Mouse (Mus musculus): ENCODE measurements around the gene Csnk1e. TPM values are rescaled to one million over a fixed set of nuclear protein-coding genes. Genes with fewer than 3 reads are reported as not detected.

The Csnk1e gene
- polyA plus RNA-seq, 2 experiments = 3.7 to 9.8 TPM

DNA sequence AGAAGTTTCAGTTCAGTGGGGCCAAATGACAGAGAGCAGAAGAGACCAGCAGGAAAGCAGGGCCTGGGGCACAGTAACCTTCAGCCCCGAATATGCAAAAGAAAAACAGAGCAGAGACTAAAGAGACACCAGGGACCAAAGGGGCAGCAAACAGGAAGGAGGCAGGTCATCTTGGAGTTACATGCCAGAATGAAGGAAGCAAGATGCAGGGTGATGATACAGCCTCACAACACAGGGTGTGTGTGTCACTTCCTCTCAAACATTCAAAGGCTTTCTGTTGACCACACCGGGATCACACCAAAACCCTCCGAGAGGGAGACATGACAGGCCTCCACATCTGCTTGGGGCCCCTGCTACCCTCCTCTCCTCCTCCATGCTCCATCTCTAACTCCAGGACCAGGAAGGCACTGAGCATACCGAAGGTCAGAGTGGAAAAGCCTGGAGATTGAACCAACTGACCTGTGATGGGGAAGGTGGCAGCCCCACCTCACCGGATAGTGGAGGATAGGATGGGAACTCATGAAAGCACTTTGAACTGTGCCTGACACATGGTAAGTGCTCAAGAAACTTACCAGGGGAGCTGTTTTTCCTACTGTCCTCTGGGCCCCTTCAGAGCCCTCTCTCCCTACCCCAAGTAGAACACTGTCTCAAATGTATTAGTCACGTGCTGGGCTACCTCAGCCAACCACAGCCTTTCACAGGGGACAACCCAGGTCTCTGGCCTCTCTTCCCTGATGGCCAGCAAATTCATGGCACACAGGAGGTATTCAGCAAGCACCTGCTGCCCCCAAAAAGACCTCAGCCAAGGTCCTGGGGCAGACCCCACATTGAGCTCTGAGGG lies 55.0 kb downstream of the Csnk1e start:
- peaks cover 4 to 19% of the 10 kb centered on the region in 2 experiments for H3K4me1 ChIP-seq (replicated peaks; ENCODE audit: control insufficient read depth in 2 of 2, insufficient read depth in 2 of 2, low read length in 1 of 2)
- no peak for ATAC-seq (ENCODE audit: insufficient read depth)
- no peak overlapping the region for H3K27ac ChIP-seq
- no peak overlapping the region for H3K9ac ChIP-seq (replicated peaks)
- H3K36me3 ChIP-seq (replicated peaks; ENCODE audit: control insufficient read depth, insufficient read depth, low read depth) = no peaks in the 10 kb centered on the region
- H3K27me3 ChIP-seq (ENCODE audit: control insufficient read depth, insufficient read depth, low read length) = no peaks in the 10 kb centered on the region
- 30% methylated on average over 6 of the region's 6 CpGs for whole genome bisulfite sequencing (ENCODE audit: insufficient replicate concordance)
- no peak overlapping the region for H3K4me2 ChIP-seq (ENCODE audit: low read depth)
- TF ChIP-seq EP300 (IDR thresholded peaks at IDR 0.05; ENCODE audit: low read depth) (no peak), CTCF (IDR thresholded peaks at IDR 0.05; ENCODE audit: low read depth) (no peak)
- no peak overlapping the region for H3K4me3 ChIP-seq (ENCODE audit: insufficient read depth in 1 of 2, low read depth in 2 of 2, low read length in 2 of 2)
- H3K9me3 ChIP-seq (ENCODE audit: control insufficient read depth, low read length) = no peaks in the 10 kb centered on the region
- DNase-seq (ENCODE audit: low read depth in 3 of 3, low spot score in 3 of 3) = no peak

DNA sequence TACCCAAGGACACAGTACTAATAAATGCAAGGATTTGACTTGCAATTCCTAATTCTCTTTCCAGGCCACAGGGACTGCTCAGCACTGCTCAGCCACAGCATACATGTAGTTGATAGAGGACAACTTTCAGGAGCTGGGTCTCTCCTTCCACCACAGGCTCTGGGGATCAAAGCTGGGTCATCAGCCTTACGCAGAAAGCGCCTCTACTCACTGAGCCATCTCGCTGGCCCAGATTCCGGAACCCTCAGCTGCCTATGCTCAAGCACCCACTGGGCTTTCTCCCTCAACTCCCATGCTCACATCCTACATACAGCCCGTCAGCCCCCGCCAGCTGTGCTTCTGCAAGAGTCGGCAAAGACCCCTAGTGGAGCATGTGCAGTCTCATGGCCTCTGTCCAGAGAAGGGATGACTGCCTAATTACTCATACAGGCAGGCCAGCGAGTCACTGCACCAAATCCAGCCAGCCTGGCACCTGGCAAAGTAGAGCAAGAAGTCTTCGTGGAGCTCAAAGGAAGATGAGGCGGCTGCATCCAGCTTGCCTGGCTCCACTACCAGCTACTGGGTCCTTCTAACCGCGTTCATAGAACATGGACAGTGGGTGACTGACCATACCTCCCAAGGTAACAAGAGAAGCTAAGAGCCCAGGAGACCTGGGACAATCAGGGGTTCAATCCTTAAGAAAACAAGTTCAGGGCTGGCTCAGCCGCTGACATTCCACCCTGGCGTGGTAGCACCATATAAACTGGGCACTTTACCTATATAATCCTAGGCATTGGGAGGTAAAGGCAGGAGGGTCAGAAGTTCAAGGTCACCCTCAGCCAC lies 55.9 kb downstream of the Csnk1e start:
- DNase-seq (ENCODE audit: low read depth in 3 of 3, low spot score in 3 of 3) = no peak
- 73% methylated on average over 14 of the region's 14 CpGs for WGBS (ENCODE audit: insufficient replicate concordance)

DNA sequence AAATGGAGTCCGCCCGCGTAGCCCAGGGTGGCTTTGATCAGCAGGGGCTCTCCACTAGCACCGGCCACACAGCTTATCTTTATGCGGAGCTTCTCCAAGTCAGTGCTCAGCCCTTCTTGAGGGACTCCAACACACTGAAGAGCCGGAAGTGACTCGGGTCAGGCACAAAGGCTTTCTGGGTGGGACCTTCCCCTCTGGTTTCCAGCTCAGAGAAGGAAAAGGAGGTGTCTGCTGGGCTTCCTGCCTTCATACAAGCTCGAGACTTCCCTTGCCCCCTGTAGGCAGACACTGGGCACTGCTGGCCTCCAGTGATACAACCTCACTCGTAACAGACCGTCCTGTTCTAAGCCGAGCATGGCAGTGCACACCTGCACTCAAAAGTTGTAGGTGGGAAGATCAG lies 58.6 kb downstream of the Csnk1e start:
- Histone ChIP-seq H3K4me3 (ENCODE audit: insufficient read depth in 1 of 2, low read depth in 2 of 2, low read length in 2 of 2) (no peak overlapping the region), H3K9me3 (ENCODE audit: control insufficient read depth, low read length) (no peaks in the 10 kb centered on the region), H3K9ac (replicated peaks) (no peak overlapping the region), H3K36me3 (replicated peaks; ENCODE audit: control insufficient read depth, insufficient read depth, low read depth) (no peaks in the 10 kb centered on the region), H3K4me2 (ENCODE audit: low read depth) (no peak overlapping the region; the same call in 1 of the 2 replicates), H3K4me1 (replicated peaks; ENCODE audit: control insufficient read depth in 2 of 2, insufficient read depth in 2 of 2, low read length in 1 of 2) (peaks cover 0 to 18% of the 10 kb centered on the region in 2 experiments; a peak in 2 of 4 replicates), H3K27ac (no peak overlapping the region), H3K27me3 (ENCODE audit: control insufficient read depth, insufficient read depth, low read length) (no peaks in the 10 kb centered on the region)
- ATAC-seq (ENCODE audit: insufficient read depth) = peak; percentile 21; the same call in 1 of the 2 replicates
- WGBS (ENCODE audit: insufficient replicate concordance) = 19% methylated on average over 11 of the region's 11 CpGs
- TF ChIP-seq CTCF (IDR thresholded peaks at IDR 0.05; ENCODE audit: low read depth) (peak; percentile 72), EP300 (IDR thresholded peaks at IDR 0.05; ENCODE audit: low read depth) (no peak)
- no peak for DNase-seq (ENCODE audit: low read depth in 3 of 3, low spot score in 3 of 3)

More for the DNA sequence above, 55.9 kb downstream of the Csnk1e start:
- TF ChIP-seq EP300 (IDR thresholded peaks at IDR 0.05; ENCODE audit: low read depth) (no peak), CTCF (IDR thresholded peaks at IDR 0.05; ENCODE audit: low read depth) (no peak)
- H3K4me3 ChIP-seq (ENCODE audit: insufficient read depth in 1 of 2, low read depth in 2 of 2, low read length in 2 of 2) = no peak overlapping the region
- H3K27me3 ChIP-seq (ENCODE audit: control insufficient read depth, insufficient read depth, low read length) = no peaks in the 10 kb centered on the region
- no peak overlapping the region for H3K4me2 ChIP-seq (ENCODE audit: low read depth)
- H3K36me3 ChIP-seq (replicated peaks; ENCODE audit: control insufficient read depth, insufficient read depth, low read depth) = no peaks in the 10 kb centered on the region
- no peak overlapping the region for H3K9ac ChIP-seq (replicated peaks)
- ATAC-seq (ENCODE audit: insufficient read depth) = no peak
- peaks cover 4 to 19% of the 10 kb centered on the region in 2 experiments for H3K4me1 ChIP-seq (replicated peaks; ENCODE audit: control insufficient read depth in 2 of 2, insufficient read depth in 2 of 2, low read length in 1 of 2)
- H3K27ac ChIP-seq = no peak overlapping the region
- H3K9me3 ChIP-seq (ENCODE audit: control insufficient read depth, low read length) = no peaks in the 10 kb centered on the region

DNA sequence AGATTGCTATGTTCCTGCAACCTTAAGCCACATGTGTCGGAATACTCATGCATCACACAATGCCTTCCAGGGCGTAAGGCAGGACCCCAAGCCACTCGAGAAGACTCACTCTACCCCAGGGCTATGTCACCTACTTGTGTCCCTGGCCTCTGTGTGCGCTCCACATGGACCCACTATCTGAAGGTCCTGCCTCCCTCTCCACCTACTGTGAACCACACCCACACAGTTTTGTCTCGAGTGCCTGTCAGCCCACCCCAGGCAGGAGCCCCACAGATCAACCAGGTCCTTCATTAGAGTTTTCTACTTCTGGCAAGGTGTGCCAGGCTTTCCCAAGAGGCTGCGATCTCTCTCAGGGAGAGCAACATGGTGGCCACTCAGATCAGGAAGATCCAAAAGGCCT lies 60.1 kb downstream of the Csnk1e start:
- TF ChIP-seq EP300 (IDR thresholded peaks at IDR 0.05; ENCODE audit: low read depth) (no peak), CTCF (IDR thresholded peaks at IDR 0.05; ENCODE audit: low read depth) (no peak)
- DNase-seq (ENCODE audit: low read depth in 3 of 3, low spot score in 3 of 3) = no peak
- 53% methylated on average over 6 of the region's 6 CpGs for WGBS (ENCODE audit: insufficient replicate concordance)
- H3K9me3 ChIP-seq (ENCODE audit: control insufficient read depth, low read length) = no peaks in the 10 kb centered on the region
- H3K27ac ChIP-seq = no peak overlapping the region
- no peak overlapping the region for H3K4me3 ChIP-seq (ENCODE audit: insufficient read depth in 1 of 2, low read depth in 2 of 2, low read length in 2 of 2)
- peaks cover 0 to 17% of the 10 kb centered on the region in 2 experiments; a peak in 2 of 4 replicates for H3K4me1 ChIP-seq (replicated peaks; ENCODE audit: control insufficient read depth in 2 of 2, insufficient read depth in 2 of 2, low read length in 1 of 2)
- no peak for ATAC-seq (ENCODE audit: insufficient read depth)
- H3K36me3 ChIP-seq (replicated peaks; ENCODE audit: control insufficient read depth, insufficient read depth, low read depth) = no peaks in the 10 kb centered on the region
- H3K27me3 ChIP-seq (ENCODE audit: control insufficient read depth, insufficient read depth, low read length) = no peaks in the 10 kb centered on the region
- H3K9ac ChIP-seq (replicated peaks) = no peak overlapping the region
- no peak overlapping the region for H3K4me2 ChIP-seq (ENCODE audit: low read depth)

GRCm38 (mm10) chr15:79394842-79395241 lies 60.5 kb downstream of the Csnk1e start:
- ATAC-seq (ENCODE audit: insufficient read depth) (no peak), DNase-seq (ENCODE audit: low read depth in 3 of 3, low spot score in 3 of 3) (no peak)
- TF ChIP-seq CTCF (IDR thresholded peaks at IDR 0.05; ENCODE audit: low read depth) (no peak), EP300 (IDR thresholded peaks at IDR 0.05; ENCODE audit: low read depth) (no peak)
- peaks cover 0 to 14% of the 10 kb centered on the region in 2 experiments; a peak in 2 of 4 replicates for H3K4me1 ChIP-seq (replicated peaks; ENCODE audit: control insufficient read depth in 2 of 2, insufficient read depth in 2 of 2, low read length in 1 of 2)
- H3K9me3 ChIP-seq (ENCODE audit: control insufficient read depth, low read length) = no peaks in the 10 kb centered on the region
- no peak overlapping the region for H3K27ac ChIP-seq
- 64% methylated on average over 4 of the region's 4 CpGs for WGBS (ENCODE audit: insufficient replicate concordance)
- H3K4me3 ChIP-seq (ENCODE audit: insufficient read depth in 1 of 2, low read depth in 2 of 2, low read length in 2 of 2) = no peak overlapping the region
- H3K36me3 ChIP-seq (replicated peaks; ENCODE audit: control insufficient read depth, insufficient read depth, low read depth) = no peaks in the 10 kb centered on the region
- H3K4me2 ChIP-seq (ENCODE audit: low read depth) = no peak overlapping the region
- no peaks in the 10 kb centered on the region for H3K27me3 ChIP-seq (ENCODE audit: control insufficient read depth, insufficient read depth, low read length)
- H3K9ac ChIP-seq (replicated peaks) = no peak overlapping the region
